Mouse (Mus musculus) kidney, embryonic 15.5 days (tissue): ENCODE measurements around the gene Satl1. TPM values are rescaled to one million over a fixed set of nuclear protein-coding genes. Genes with fewer than 3 reads are reported as not detected.

Experiments used
- polyA plus RNA-seq: library from polyadenylated mRNA; unstranded; fragments of >200 nt; fragmentation: Nextera tagmentation; extraction: Ambion mirVana; gene quantifications from 2 replicates; pipeline ENCODE4 v1.2.1, GENCODE M21; 2015

Gene Satl1
- polyA plus RNA-seq, 1 experiment from 2014 or later: not detected

Other genes starting within 250 kb of the Satl1 start
- gene 4933403O08Rik, start 167.7 kb downstream of the Satl1 start, polyA plus RNA-seq: not detected in 2 replicates
- 57.6 and 62.9 TPM in 2 replicates for gene Apool, start 95.4 kb downstream of the Satl1 start, polyA plus RNA-seq
- not detected in 2 replicates for gene 2010106E10Rik, start 88.5 kb upstream of the Satl1 start, polyA plus RNA-seq
- gene Zfp711, start 193.7 kb upstream of the Satl1 start, polyA plus RNA-seq: 11.2 and 12.6 TPM in 2 replicates